Mouse (Mus musculus): ENCODE results near the gene Ncapd3.

DNA sequence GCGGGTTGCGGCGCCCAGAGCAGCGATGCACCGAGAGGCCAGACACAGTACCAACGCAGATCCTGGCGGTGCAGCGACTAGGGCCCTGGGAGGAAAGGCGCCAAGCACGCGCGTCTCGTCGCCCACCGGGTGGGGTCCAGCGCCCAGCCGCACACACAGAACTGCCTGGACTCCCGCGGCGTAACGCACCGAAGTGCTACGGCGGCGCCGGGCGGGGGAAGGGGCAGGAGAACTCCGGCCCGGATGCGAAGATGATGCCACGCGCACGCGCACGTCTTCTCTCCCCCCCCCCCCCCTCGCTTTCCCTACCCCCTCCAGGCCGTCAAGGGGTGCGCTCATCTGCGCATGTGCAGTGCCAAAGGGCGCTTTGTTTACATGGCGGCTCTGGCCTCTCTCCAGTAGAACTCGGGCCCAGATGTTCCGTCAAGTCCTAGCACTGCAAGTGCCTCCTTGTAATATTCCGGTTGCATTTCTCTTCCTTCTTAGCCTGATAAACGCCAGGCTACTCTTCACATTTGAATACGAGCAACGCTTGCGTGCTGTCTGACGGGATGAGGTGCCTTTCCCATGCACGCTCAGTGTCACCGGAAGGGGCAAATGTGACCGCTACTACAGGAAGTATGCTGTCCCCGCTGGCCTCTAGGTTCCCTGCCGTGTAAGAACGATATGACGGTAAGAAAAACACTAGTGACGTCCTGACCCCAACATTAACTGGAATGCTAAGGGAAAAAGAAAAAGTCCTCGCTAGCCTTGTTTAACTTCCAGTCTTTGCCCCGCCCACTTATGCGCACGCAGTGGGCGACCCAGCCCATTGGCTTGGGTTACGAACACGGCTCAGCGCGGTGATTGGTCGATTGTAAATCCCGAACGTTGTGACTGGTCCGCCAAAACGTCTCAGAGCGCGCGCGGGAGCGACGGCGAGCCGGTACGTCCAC, at the start of gene Ncapd3, which contains the start of gene Vps26b:
- TF ChIP-seq POLR2A (IDR thresholded peaks at IDR 0.05; ENCODE audit: extremely low read depth, insufficient read depth, low read length) (peak; percentile 73), CTCF (IDR thresholded peaks at IDR 0.05; ENCODE audit: low read depth, low read length) (peak; percentile 29; the same call in 1 of the 2 replicates)
